Mouse (Mus musculus) forebrain, embryonic 14.5 days (tissue): ENCODE measurements around the gene Asic5. TPM values are rescaled to one million over a fixed set of nuclear protein-coding genes. Genes with fewer than 3 reads are reported as not detected.

ENCODE experiments used
- ATAC-seq: fragments of 200-750 bp; cut with Nextera tagmentation; 2 replicates; pipeline ENCODE4 v1.8.0; 2017; ENCODE audit warnings: mild to moderate bottlenecking, moderate library complexity
- DNase-seq: peaks from one replicate; pipeline ENCODE4 v3.0.0-alpha.2; 2015; ENCODE audit warnings: low spot score
- H3K27ac ChIP-seq: fragments of 300-500 bp; sonication (generic); 2 replicates; pipeline ENCODE4 v1.5.1; 2014; ENCODE audit warnings: low read depth, mild to moderate bottlenecking, control low read depth, low read length, moderate library complexity
- H3K27me3 ChIP-seq: fragments of 300-500 bp; sonication (generic); replicated peaks from 2 replicates; pipeline ENCODE4 v1.6.1; 2014; ENCODE audit warnings: low read length, control low read depth, mixed read lengths; ENCODE audit not compliant: control insufficient read depth, insufficient read depth
- H3K36me3 ChIP-seq: fragments of 300-500 bp; sonication (generic); 2 replicates; pipeline ENCODE4 v1.6.1; 2014; ENCODE audit warnings: low read length, control low read depth; ENCODE audit not compliant: control insufficient read depth, insufficient read depth
- H3K4me1 ChIP-seq: fragments of 300-500 bp; sonication (generic); 2 replicates; pipeline ENCODE4 v1.6.1; 2014; ENCODE audit warnings: antibody characterized with exemption, low read length, control low read depth; ENCODE audit not compliant: control insufficient read depth, insufficient read depth
- H3K4me2 ChIP-seq: fragments of 300-500 bp; sonication (generic); 2 replicates; pipeline ENCODE4 v1.6.1; 2014; ENCODE audit warnings: mild to moderate bottlenecking, control low read depth, low read length
- H3K4me3 ChIP-seq: fragments of 300-500 bp; sonication (generic); 2 replicates; pipeline ENCODE4 v1.5.1; 2014; ENCODE audit warnings: low read depth, low read length, control low read depth
- H3K9ac ChIP-seq: fragments of 300-500 bp; sonication (generic); 2 replicates; pipeline ENCODE4 v1.6.1; 2014; ENCODE audit warnings: mild to moderate bottlenecking, low read length, control low read depth, moderate library complexity
- H3K9me3 ChIP-seq: fragments of 300-500 bp; sonication (generic); replicated peaks from 2 replicates; pipeline ENCODE4 v1.6.1; 2016; ENCODE audit warnings: low read length, control low read depth, mixed read lengths; ENCODE audit not compliant: control insufficient read depth
- WGBS: fragments of 180-500 bp; shearing (Covaris S2); extraction: QIAGEN DNeasy Blood & Tissue Kit; methylation state at CpG from one replicate; pipeline ENCODE4 v1.1.7; 2014; 5-methylcytosine and 5-hydroxymethylcytosine counted together
- polyA plus RNA-seq: library from polyadenylated mRNA; unstranded; fragments of >200 nt; fragmentation: Nextera tagmentation; extraction: Ambion mirVana; gene quantifications from 2 replicates; pipeline ENCODE4 v1.2.1, GENCODE M21; 2014

Asic5 gene
- polyA plus RNA-seq, 1 experiment from 2014 or later = not detected

- no peaks in the 10 kb centered on the region for H3K27me3 ChIP-seq
- no peak overlapping the region for H3K9ac ChIP-seq
- DNase-seq (no peak), ATAC-seq (no peak)
- H3K4me2 ChIP-seq = no peak overlapping the region
- no peaks in the 10 kb centered on the region for H3K9me3 ChIP-seq
- H3K27ac ChIP-seq = no peak overlapping the region
- H3K36me3 ChIP-seq = 0 out of 2 replicates have a peak, but pooled peaks cover 5% of the 10 kb centered on the region
- WGBS = 36% methylated on average over 4 of the region's 4 CpGs
- peaks cover 8% of the 10 kb centered on the region; the same call in 1 of the 2 replicates for H3K4me1 ChIP-seq
- no peak overlapping the region for H3K4me3 ChIP-seq
Observed at GRCm38 (mm10) chr3:82048078-82048477, 66.0 kb downstream of the Asic5 start.

GRCm38 (mm10) chr3:82048681-82049080 is 66.6 kb downstream of the Asic5 start:
- Histone ChIP-seq H3K27me3 (no peaks in the 10 kb centered on the region), H3K4me1 (peaks cover 8% of the 10 kb centered on the region; the same call in 1 of the 2 replicates), H3K4me2 (peak overlapping the region; percentile 25; the same call in 1 of the 2 replicates), H3K9ac (no peak overlapping the region), H3K27ac (no peak overlapping the region), H3K9me3 (no peaks in the 10 kb centered on the region), H3K36me3 (0 out of 2 replicates have a peak, but pooled peaks cover 5% of the 10 kb centered on the region), H3K4me3 (no peak overlapping the region)
- 58% methylated on average over 7 of the region's 7 CpGs for WGBS
- ATAC-seq (no peak), DNase-seq (peak; percentile 34)

- Histone ChIP-seq H3K4me2 (no peak overlapping the region), H3K27me3 (no peaks in the 10 kb centered on the region), H3K9ac (no peak overlapping the region), H3K36me3 (no peaks in the 10 kb centered on the region), H3K9me3 (no peaks in the 10 kb centered on the region), H3K4me3 (no peak overlapping the region), H3K4me1 (peaks cover 8% of the 10 kb centered on the region; the same call in 1 of the 2 replicates), H3K27ac (no peak overlapping the region)
- ATAC-seq (no peak), DNase-seq (no peak)
Observed at GRCm38 (mm10) chr3:82051468-82051867, 69.4 kb downstream of the Asic5 start.

GRCm38 (mm10) chr3:82052029-82052428 is 69.9 kb downstream of the Asic5 start:
- H3K36me3 ChIP-seq = no peaks in the 10 kb centered on the region
- DNase-seq (no peak), ATAC-seq (no peak)
- H3K9me3 ChIP-seq = no peaks in the 10 kb centered on the region
- no peak overlapping the region for H3K4me2 ChIP-seq
- no peak overlapping the region for H3K4me3 ChIP-seq
- H3K4me1 ChIP-seq = peaks cover 8% of the 10 kb centered on the region; the same call in 1 of the 2 replicates
- H3K27ac ChIP-seq = no peak overlapping the region
- no peaks in the 10 kb centered on the region for H3K27me3 ChIP-seq
- H3K9ac ChIP-seq = no peak overlapping the region
- WGBS = 50% methylated on average over 2 of the region's 2 CpGs

- Histone ChIP-seq H3K4me1 (0 out of 2 replicates have a peak, but pooled peaks cover 2% of the 10 kb centered on the region), H3K27ac (no peak overlapping the region), H3K36me3 (no peaks in the 10 kb centered on the region), H3K9me3 (no peaks in the 10 kb centered on the region), H3K4me2 (no peak overlapping the region), H3K4me3 (no peak overlapping the region), H3K27me3 (no peaks in the 10 kb centered on the region), H3K9ac (no peak overlapping the region)
- DNase-seq (no peak), ATAC-seq (no peak)
- WGBS = 83% methylated on average over 5 of the region's 5 CpGs
Observed at GRCm38 (mm10) chr3:82054283-82054974, 72.3 kb downstream of the Asic5 start.

GRCm38 (mm10) chr3:82057201-82057600 is 75.1 kb downstream of the Asic5 start:
- Histone ChIP-seq H3K27me3 (no peaks in the 10 kb centered on the region), H3K4me2 (no peak overlapping the region), H3K4me3 (no peak overlapping the region), H3K9ac (no peak overlapping the region), H3K4me1 (no peaks in the 10 kb centered on the region), H3K9me3 (no peaks in the 10 kb centered on the region), H3K27ac (no peak overlapping the region), H3K36me3 (no peaks in the 10 kb centered on the region)
- ATAC-seq (no peak), DNase-seq (no peak)
- 69% methylated on average over 5 of the region's 5 CpGs for WGBS

GRCm38 (mm10) chr3:82061402-82062180 is 79.5 kb downstream of the Asic5 start:
- no peak for DNase-seq
- H3K4me1 ChIP-seq = no peaks in the 10 kb centered on the region
- no peak for ATAC-seq

GRCm38 (mm10) chr3:82067830-82068229 is 85.7 kb downstream of the Asic5 start:
- no peak overlapping the region for H3K27ac ChIP-seq
- H3K4me3 ChIP-seq = no peak overlapping the region
- 0 out of 2 replicates have a peak, but pooled peaks cover under 1% of the 10 kb centered on the region for H3K4me1 ChIP-seq
- WGBS = 74% methylated on average over 5 of the region's 5 CpGs
- H3K4me2 ChIP-seq = no peak overlapping the region
- H3K36me3 ChIP-seq = no peaks in the 10 kb centered on the region
- DNase-seq (no peak), ATAC-seq (no peak)
- H3K9ac ChIP-seq = no peak overlapping the region
- H3K9me3 ChIP-seq = no peaks in the 10 kb centered on the region
- no peaks in the 10 kb centered on the region for H3K27me3 ChIP-seq

More at GRCm38 (mm10) chr3:82061402-82062180, 79.5 kb downstream of the Asic5 start:
- H3K9ac ChIP-seq = no peak overlapping the region
- no peaks in the 10 kb centered on the region for H3K36me3 ChIP-seq
- no peaks in the 10 kb centered on the region for H3K9me3 ChIP-seq
- H3K4me3 ChIP-seq = no peak overlapping the region
- H3K27ac ChIP-seq = no peak overlapping the region
- no peaks in the 10 kb centered on the region for H3K27me3 ChIP-seq
- 60% methylated on average over 9 of the region's 9 CpGs for WGBS
- no peak overlapping the region for H3K4me2 ChIP-seq
